11 mouse cellular contexts compared by ENCODE assay signal in genomic region chr16:5058114-5058513, GRCm38 (mm10). TPM values are rescaled to one million over a fixed set of nuclear protein-coding genes. Genes with fewer than 3 reads are reported as not detected.
DNase-seq lines count a peak whose midpoint lies in the region; ATAC-seq and TF ChIP-seq lines count a peak whose summit lies in the region.
"Had no signal": no experiment of that assay in that cellular context is flagged by ENCODE, and none has a peak within 500 bp of the region (broad histone marks: within the 10 kb centered on the region; RNA-seq: fewer than 3 reads in every experiment).

No protein-coding gene starts in this region.

- no peaks in the 10 kb centered on the region for H3K4me1 ChIP-seq in hindbrain, postnatal 0 days (ENCODE audit: insufficient read depth, low read length)
- H3K4me1 ChIP-seq in hindbrain, embryonic 14.5 days (replicated peaks; ENCODE audit: control insufficient read depth, insufficient read depth, low read length) = no peaks in the 10 kb centered on the region
- H3K4me1 ChIP-seq in cerebellum, adult 2 months (ENCODE audit: control insufficient read depth, insufficient read depth, low read length) = no peaks in the 10 kb centered on the region
- H3K4me1 ChIP-seq: midbrain, embryonic 10.5 days had no signal

- no peaks in the 10 kb centered on the region for H3K9me3 ChIP-seq in hindbrain, postnatal 0 days (ENCODE audit: low read length)
- no peaks in the 10 kb centered on the region for H3K9me3 ChIP-seq in hindbrain, embryonic 14.5 days (ENCODE audit: control insufficient read depth, low read length)
- H3K9me3 ChIP-seq: midbrain, embryonic 10.5 days had no signal

- H3K4me2 ChIP-seq in hindbrain, postnatal 0 days (ENCODE audit: low read depth, low read length) = no peak overlapping the region
- no peak overlapping the region for H3K4me2 ChIP-seq in hindbrain, embryonic 14.5 days (replicated peaks)

- peak; percentile 73 for TF ChIP-seq CTCF in hindbrain, postnatal 0 days (IDR thresholded peaks at IDR 0.05; ENCODE audit: low read depth)
- no peak for TF ChIP-seq CTCF in cerebellum, adult 2 months (IDR thresholded peaks at IDR 0.05; ENCODE audit: borderline replicate concordance, insufficient read depth, low read depth, low read length)

- H3K36me3 ChIP-seq in hindbrain, postnatal 0 days (ENCODE audit: insufficient read depth, low read length) = peaks cover 21% of the 10 kb centered on the region; the same call in 1 of the 2 replicates
- H3K36me3 ChIP-seq in hindbrain, embryonic 14.5 days (replicated peaks; ENCODE audit: control insufficient read depth, insufficient read depth) = peaks cover 76% of the 10 kb centered on the region

- no peak overlapping the region for H3K27ac ChIP-seq in hindbrain, postnatal 0 days
- H3K27ac ChIP-seq in hindbrain, embryonic 14.5 days = no peak overlapping the region
- no peak overlapping the region for H3K27ac ChIP-seq in cerebellum, adult 2 months (ENCODE audit: insufficient read depth, low read length)
- H3K27ac ChIP-seq: midbrain, embryonic 10.5 days had no signal

- DNase-seq in hindbrain, postnatal 0 days (ENCODE audit: low spot score) = peak; percentile 60
- DNase-seq in hindbrain, embryonic 14.5 days (ENCODE audit: low spot score) = no peak
- DNase-seq in 416B (ENCODE audit: low read depth) (peak; percentile 59), ES-CJ7 (ENCODE audit: low read depth, low spot score) (peak; percentile 56)
- no peak for DNase-seq in thymus, postnatal 36 days
- DNase-seq in cerebellum, adult 2 months = no peak
- DNase-seq in urinary bladder, postnatal 4 days (ENCODE audit: low spot score in 2 of 2) = no peak
- DNase-seq: adrenal gland, adult 8-10 months had no signal

- no peaks in the 10 kb centered on the region for H3K27me3 ChIP-seq in hindbrain, postnatal 0 days (ENCODE audit: insufficient read depth, low read length)
- H3K27me3 ChIP-seq in hindbrain, embryonic 14.5 days (ENCODE audit: control insufficient read depth, insufficient read depth, low read length) = no peaks in the 10 kb centered on the region
- H3K27me3 ChIP-seq in cerebellum, adult 2 months (ENCODE audit: control insufficient read depth, insufficient read depth, low read length) = no peaks in the 10 kb centered on the region

- no peak overlapping the region for H3K9ac ChIP-seq in hindbrain, postnatal 0 days (replicated peaks; ENCODE audit: low read length)
- H3K9ac ChIP-seq in hindbrain, embryonic 14.5 days = no peak overlapping the region

- WGBS in hindbrain, postnatal 0 days = 94% methylated on average over 1 of the region's 1 CpGs
- WGBS in hindbrain, embryonic 14.5 days = 82% methylated on average over 1 of the region's 1 CpGs
- WGBS in cerebellum, adult 2 months = 95% methylated on average over 1 of the region's 1 CpGs

- no peak overlapping the region for H3K4me3 ChIP-seq in hindbrain, postnatal 0 days (ENCODE audit: low read length)
- no peak overlapping the region for H3K4me3 ChIP-seq in hindbrain, embryonic 14.5 days (replicated peaks; ENCODE audit: low read length)
- no peak overlapping the region for H3K4me3 ChIP-seq in cerebellum, adult 2 months (replicated peaks; ENCODE audit: insufficient read depth, low read depth, low read length)
- H3K4me3 ChIP-seq: erythroblast, embryonic 14.5 days; midbrain, embryonic 10.5 days had no signal

- ATAC-seq in hindbrain, postnatal 0 days = no peak
- ATAC-seq in hindbrain, embryonic 14.5 days (ENCODE audit: low FRiP score) = no peak
- peak; percentile 59 for ATAC-seq in granulocyte monocyte progenitor cell, adult 5-6 weeks (replicated peaks; ENCODE audit: poor library complexity, severe bottlenecking)

- no peak for TF ChIP-seq POLR2A in cerebellum, adult 2 months (IDR thresholded peaks at IDR 0.05; ENCODE audit: borderline replicate concordance, insufficient read depth, low read length)

RNA-seq across cellular contexts. Expression of gene Ubn1, which starts 8.3 kb away (rescaled TPM):
- 28.9 and 29.8 TPM in 2 replicates for total RNA-seq in hindbrain, postnatal 0 days (2014; rRNA removed)
- polyA plus RNA-seq in hindbrain, postnatal 0 days (2015; fragmentation: Nextera tagmentation; extraction: Ambion mirVana) = 7.3 and 8.2 TPM in 2 replicates
- polyA plus RNA-seq in hindbrain, embryonic 14.5 days (2014; fragmentation: Nextera tagmentation; extraction: Ambion mirVana) = 14.4 and 14.9 TPM in 2 replicates
- total RNA-seq in granulocyte monocyte progenitor cell, adult 5-6 weeks (2014; fragmentation: Nextera tagmentation) = 51.8 and 54.2 TPM in 2 replicates
- 44.3 and 48.4 TPM in 2 replicates for total RNA-seq in granulocyte monocyte progenitor cell, adult 5-6 weeks (2017)
- polyA plus RNA-seq in cerebellum, adult 2 months (2012; rRNA removed) = 28.1 and 30.2 TPM in 2 replicates

RNA-seq across cellular contexts. Expression of gene Glyr1, which starts 8.5 kb away (rescaled TPM):
- total RNA-seq in hindbrain, postnatal 0 days (2014; rRNA removed) = 154 and 161 TPM in 2 replicates
- polyA plus RNA-seq in hindbrain, postnatal 0 days (2015; fragmentation: Nextera tagmentation; extraction: Ambion mirVana) = 136 and 139 TPM in 2 replicates
- polyA plus RNA-seq in hindbrain, embryonic 14.5 days (2014; fragmentation: Nextera tagmentation; extraction: Ambion mirVana) = 120 and 144 TPM in 2 replicates
- 96.9 and 97.4 TPM in 2 replicates for total RNA-seq in granulocyte monocyte progenitor cell, adult 5-6 weeks (2014; fragmentation: Nextera tagmentation)
- 103 and 105 TPM in 2 replicates for total RNA-seq in granulocyte monocyte progenitor cell, adult 5-6 weeks (2017)
- polyA plus RNA-seq in cerebellum, adult 2 months (2012; rRNA removed) = 139 and 146 TPM in 2 replicates

RNA-seq across cellular contexts. Expression of gene Rogdi, which starts 44.8 kb away (rescaled TPM):
- 105 and 126 TPM in 2 replicates for total RNA-seq in hindbrain, postnatal 0 days (2014; rRNA removed)
- 142 and 148 TPM in 2 replicates for polyA plus RNA-seq in hindbrain, postnatal 0 days (2015; fragmentation: Nextera tagmentation; extraction: Ambion mirVana)
- polyA plus RNA-seq in hindbrain, embryonic 14.5 days (2014; fragmentation: Nextera tagmentation; extraction: Ambion mirVana) = 147 and 154 TPM in 2 replicates
- total RNA-seq in granulocyte monocyte progenitor cell, adult 5-6 weeks (2014; fragmentation: Nextera tagmentation) = 61.2 and 81.6 TPM in 2 replicates
- 17.9 and 20.2 TPM in 2 replicates for total RNA-seq in granulocyte monocyte progenitor cell, adult 5-6 weeks (2017)
- 274 and 294 TPM in 2 replicates for polyA plus RNA-seq in cerebellum, adult 2 months (2012; rRNA removed)

RNA-seq across cellular contexts. Expression of gene Smim22, which starts 51.0 kb away (rescaled TPM):
- not detected in 2 replicates for total RNA-seq in hindbrain, postnatal 0 days (2014; rRNA removed)
- 6.5 and 6.6 TPM in 2 replicates for polyA plus RNA-seq in hindbrain, postnatal 0 days (2015; fragmentation: Nextera tagmentation; extraction: Ambion mirVana)
- 4.2 and 4.7 TPM in 2 replicates for polyA plus RNA-seq in hindbrain, embryonic 14.5 days (2014; fragmentation: Nextera tagmentation; extraction: Ambion mirVana)
- total RNA-seq in granulocyte monocyte progenitor cell, adult 5-6 weeks (2014; fragmentation: Nextera tagmentation) = not detected in 2 replicates
- not detected in 2 replicates for total RNA-seq in granulocyte monocyte progenitor cell, adult 5-6 weeks (2017)
- polyA plus RNA-seq in cerebellum, adult 2 months (2012; rRNA removed) = 1.00 and 2.5 TPM in 2 replicates
- total RNA-seq: adrenal gland, adult 8-10 months had no signal
- polyA plus RNA-seq: erythroblast, embryonic 14.5 days had no signal

Comparison
In these comparisons a context has a peak if more than half of its experiments do, and no peak if none do; other contexts are left out.
1. DNase-seq: peak in hindbrain, postnatal 0 days (single experiment), 416B (single experiment) and ES-CJ7 (single experiment); none in hindbrain, embryonic 14.5 days (single experiment), thymus, postnatal 36 days (0 of 2), cerebellum, adult 2 months (0 of 2) and urinary bladder, postnatal 4 days (0 of 2).